In genomic region chr9:59186326-59186725, GRCm38 (mm10) we compare ENCODE assay signal across 12 mouse cellular contexts.
"Had no signal": no experiment of that assay in that cellular context is flagged by ENCODE, and none has a peak within 500 bp of the region (broad histone marks: within the 10 kb centered on the region; RNA-seq: fewer than 3 reads in every experiment).

No protein-coding gene starts in this region.

- ATAC-seq: liver, embryonic 12.5 days; midbrain, embryonic 15.5 days had no signal

- H3K4me2 ChIP-seq: limb, embryonic 15.5 days; liver, embryonic 12.5 days; midbrain, embryonic 11.5 days; midbrain, embryonic 15.5 days; neural tube, embryonic 12.5 days had no signal

- DNase-seq: kidney, adult 18-20 months; kidney, postnatal 10 days; kidney, postnatal 4 days; thymus, postnatal 4 days had no signal

- H3K4me3 ChIP-seq: layer of hippocampus, adult 2 months; left cerebral cortex, adult 2 months; limb, embryonic 15.5 days; liver, embryonic 12.5 days; midbrain, embryonic 15.5 days; neural tube, embryonic 12.5 days had no signal

- H3K36me3 ChIP-seq: limb, embryonic 15.5 days; liver, embryonic 12.5 days; midbrain, embryonic 15.5 days; neural tube, embryonic 12.5 days had no signal

- H3K4me1 ChIP-seq: liver, embryonic 12.5 days; midbrain, embryonic 15.5 days had no signal

- H3K27ac ChIP-seq: layer of hippocampus, adult 2 months; left cerebral cortex, adult 2 months; limb, embryonic 15.5 days; liver, embryonic 12.5 days; midbrain, embryonic 15.5 days; neural tube, embryonic 12.5 days; stomach, postnatal 0 days had no signal

- H3K9ac ChIP-seq: limb, embryonic 15.5 days; liver, embryonic 12.5 days; midbrain, embryonic 15.5 days; neural tube, embryonic 12.5 days had no signal

- H3K27me3 ChIP-seq: liver, embryonic 12.5 days; midbrain, embryonic 15.5 days had no signal

- H3K9me3 ChIP-seq: limb, embryonic 15.5 days; liver, embryonic 12.5 days; midbrain, embryonic 15.5 days; neural tube, embryonic 12.5 days had no signal
